Mouse (Mus musculus) C3H10T1/2 (cell line): ENCODE measurements around the gene Ywhah. TPM values are rescaled to one million over a fixed set of nuclear protein-coding genes. Genes with fewer than 3 reads are reported as not detected.

Experiments
- polyA plus RNA-seq, 2 experiments: library from polyadenylated mRNA; unstranded; fragments of >200 nt; fragmentation: generic; extraction: Trizol; gene quantifications; one replicate each; pipeline ENCODE4 v1.2.1; 2012; ENCODE audit warnings: missing spikeins in 2 of 2

Ywhah gene
- polyA plus RNA-seq = 100 to 1,000 TPM in 1 of 2 experiments, 10 to 100 TPM in 1; 65.8 to 113 TPM

DNA sequence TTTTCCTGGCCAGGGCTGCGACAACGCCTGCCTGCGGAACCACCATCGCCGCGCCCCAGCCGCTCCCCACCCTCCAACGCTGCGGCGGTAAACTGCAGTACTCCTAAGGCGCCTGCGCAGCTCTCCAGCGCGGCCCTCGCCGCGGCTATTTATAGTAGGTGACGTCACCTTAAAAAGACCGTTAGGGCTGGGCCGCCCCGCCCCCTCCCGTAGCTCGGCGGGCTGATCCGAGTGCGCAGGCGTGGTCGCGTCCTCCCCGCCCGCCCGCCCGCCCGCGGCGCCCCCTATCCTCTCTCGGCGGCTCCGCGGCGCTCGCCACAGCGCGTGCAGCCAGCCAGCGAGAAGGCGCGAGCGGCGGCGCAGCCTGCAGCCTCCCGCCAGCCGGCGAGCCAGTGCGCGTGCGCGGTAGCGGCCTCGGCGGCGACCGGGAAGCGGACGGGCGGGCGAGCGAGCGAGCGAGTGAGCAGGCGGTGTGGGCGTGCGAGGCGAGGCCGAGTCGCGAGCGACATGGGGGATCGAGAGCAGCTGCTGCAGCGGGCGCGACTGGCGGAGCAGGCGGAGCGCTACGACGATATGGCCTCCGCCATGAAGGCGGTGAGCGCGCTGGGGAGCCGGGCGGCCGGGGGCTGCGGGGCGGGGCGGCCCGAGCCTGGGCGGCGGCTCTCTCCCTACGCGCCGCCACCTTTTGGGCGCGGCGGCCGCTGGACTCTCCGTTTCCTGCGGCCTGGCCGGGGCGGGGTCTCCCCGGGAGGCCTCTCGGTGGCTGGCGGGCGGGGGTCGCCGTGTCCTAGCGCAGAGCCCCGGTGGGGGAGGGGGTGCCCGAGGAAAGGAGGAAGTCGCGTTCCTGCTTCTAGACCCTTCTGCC, at the start of gene Ywhah:
Gene Ywhah, plus strand, starts transcription at position 256 of the 865 bp plus-strand sequence.

Other genes with a start within 250 kb of the Ywhah start
- gene Pisd, start 233.2 kb upstream of the Ywhah start, polyA plus RNA-seq = 10 to 100 TPM; 20.7 to 43.2 TPM
- not detected for gene Gm20671, start 191.7 kb upstream of the Ywhah start, polyA plus RNA-seq
- 1 to 10 TPM in 1 of 2 experiments, under 1 TPM in 1; 0.15 to 4.8 TPM for gene Prr14l, start 164.6 kb upstream of the Ywhah start, polyA plus RNA-seq
- 1 to 10 TPM; 1.9 to 7.6 TPM for gene Depdc5, start 155.1 kb upstream of the Ywhah start, polyA plus RNA-seq
- gene Slc5a1, start 85.4 kb downstream of the Ywhah start, polyA plus RNA-seq = under 1 TPM; under 0.01 to 0.01 TPM
- gene Spon2, start 199.6 kb downstream of the Ywhah start, polyA plus RNA-seq = 100 to 1,000 TPM in 1 of 2 experiments, 10 to 100 TPM in 1; 22.5 to 546 TPM